ENCODE assay signal across 1 mouse cellular context in genomic region chr15:96728993-96729392, GRCm38 (mm10).
TF ChIP-seq lines count a peak whose summit lies in the region.

No protein-coding gene starts in this region.

TF ChIP-seq in MEL, 35 proteins besides CTCF, POLR2A, EP300 and RAD21 (continued from another document):
- TF ChIP-seq TCF12 (IDR thresholded peaks at IDR 0.05; ENCODE audit: low read depth, low read length) = peak; percentile 96
- TF ChIP-seq POLR2AphosphoS2 (IDR thresholded peaks at IDR 0.05; ENCODE audit: low read length) = no peak
